Mouse (Mus musculus): ENCODE data around the gene Gpr160.

Gene Gpr160

GRCm38 (mm10) chr3:30904658-30905057 is 48.9 kb downstream of the Gpr160 start:
- DNase-seq (ENCODE audit: low spot score), result no peak

- no peak for DNase-seq (ENCODE audit: low spot score)
Observed at GRCm38 (mm10) chr3:30917160-30917559, 61.4 kb downstream of the Gpr160 start.

- DNase-seq (ENCODE audit: low spot score), result no peak
Observed at GRCm38 (mm10) chr3:30927664-30928063, 71.9 kb downstream of the Gpr160 start.

- DNase-seq (ENCODE audit: low spot score), result no peak
Observed at GRCm38 (mm10) chr3:30929828-30930227, 74.1 kb downstream of the Gpr160 start.

- no peak for DNase-seq (ENCODE audit: low spot score)
Observed at GRCm38 (mm10) chr3:30934384-30934783, 78.6 kb downstream of the Gpr160 start.

Data from T-cell, adult 2 months (primary cell).